Mouse (Mus musculus): ENCODE data around the gene Acad9.

Gene Acad9

DNA sequence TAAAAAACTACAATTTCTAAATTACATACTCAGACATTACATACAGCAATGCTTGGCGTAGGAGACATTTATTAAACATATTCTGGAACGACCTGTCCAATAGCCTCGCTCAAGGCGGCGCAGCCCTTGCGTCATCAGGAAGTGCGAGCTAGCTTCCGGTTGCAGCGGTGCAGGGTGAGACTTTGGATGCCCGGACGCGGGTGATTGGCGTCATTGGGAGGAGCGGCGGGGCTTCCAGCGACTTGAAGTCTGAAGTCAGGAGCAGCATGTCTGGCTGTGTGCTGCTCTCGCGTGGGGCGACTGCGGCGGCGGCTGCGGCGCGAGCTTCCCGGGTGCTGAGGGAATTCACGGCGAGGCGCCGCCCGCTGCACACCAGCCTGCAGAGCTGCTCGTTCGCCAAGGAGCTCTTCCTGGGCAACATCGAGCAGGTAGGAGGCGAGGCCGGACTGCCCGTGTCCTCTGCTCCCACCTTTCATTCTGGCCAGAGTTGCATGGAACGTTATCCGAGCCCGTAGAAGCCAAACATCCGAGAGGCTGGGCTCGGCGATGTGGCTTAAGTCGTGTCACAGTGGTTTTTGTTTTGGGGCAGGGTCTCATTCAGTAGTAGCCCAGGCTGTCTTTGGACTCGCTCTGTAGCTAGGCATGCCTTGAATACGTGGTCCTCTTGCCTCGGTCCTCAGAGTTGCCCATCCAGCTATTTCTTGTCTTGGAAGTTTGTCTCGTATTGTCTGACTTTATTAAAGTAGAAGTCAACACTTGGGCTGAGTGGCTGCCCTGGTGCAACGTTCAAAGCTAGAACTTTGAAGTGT is at the start of gene Acad9:
Acad9 (plus strand) TSS at position 137 of the 809 bp plus-strand sequence.
- DNase-seq, result peak; percentile 94

DNA sequence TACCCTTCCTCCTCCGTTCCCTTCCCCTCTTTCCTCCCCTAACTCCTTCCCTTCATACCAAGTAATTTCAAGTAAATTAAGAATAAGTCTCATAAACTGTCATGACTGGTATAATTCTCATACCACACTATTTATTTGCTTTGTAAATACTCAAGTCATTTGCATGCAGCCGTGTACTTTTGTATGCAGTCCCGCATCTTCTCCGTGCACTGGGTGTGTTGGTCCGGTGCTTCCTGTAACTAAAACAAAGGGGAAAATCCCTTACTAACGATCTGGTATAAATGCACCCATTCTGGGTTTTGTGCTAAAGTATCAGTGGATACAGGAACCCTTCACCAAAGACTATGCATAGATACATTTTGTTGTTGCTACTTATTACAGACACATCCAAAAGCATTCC is 40.0 kb upstream of the Acad9 start:
- no peak for DNase-seq

GRCm38 (mm10) chr3:36029993-36030392 is 35.8 kb upstream of the Acad9 start:
- no peak for DNase-seq

- DNase-seq, result no peak
Measured at GRCm38 (mm10) chr3:36031740-36032510, 33.9 kb upstream of the Acad9 start.

DNA sequence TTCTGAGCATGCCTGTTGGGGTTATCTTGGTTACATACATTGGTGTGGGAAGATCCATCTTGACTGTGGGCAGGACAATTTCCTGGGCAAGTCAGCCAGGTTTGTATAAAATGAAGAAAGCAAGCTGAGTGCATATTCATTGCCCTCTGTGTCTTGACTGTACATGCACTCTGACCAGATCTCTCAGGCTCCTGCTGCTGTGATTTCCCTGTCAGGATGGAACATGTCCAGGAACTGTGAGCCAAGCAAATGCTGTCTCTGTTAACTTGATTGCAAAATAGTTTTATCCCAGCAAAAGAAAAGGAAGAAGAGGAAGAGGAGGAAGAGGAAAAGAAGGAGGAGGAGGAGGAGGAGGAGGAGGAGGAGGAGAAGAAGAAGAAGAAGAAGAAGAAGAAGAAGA is 21.3 kb upstream of the Acad9 start:
- no peak for DNase-seq

GRCm38 (mm10) chr3:36045086-36045485 is 20.7 kb upstream of the Acad9 start:
- DNase-seq, result no peak

GRCm38 (mm10) chr3:36049106-36049505 is 16.7 kb upstream of the Acad9 start:
- no peak for DNase-seq

- DNase-seq, result no peak
Measured at GRCm38 (mm10) chr3:36053447-36053846, 12.3 kb upstream of the Acad9 start, which contains the start of gene Ccdc144b. Gene Ccdc144b, minus strand, starts transcription at chr3:36053547.

DNA sequence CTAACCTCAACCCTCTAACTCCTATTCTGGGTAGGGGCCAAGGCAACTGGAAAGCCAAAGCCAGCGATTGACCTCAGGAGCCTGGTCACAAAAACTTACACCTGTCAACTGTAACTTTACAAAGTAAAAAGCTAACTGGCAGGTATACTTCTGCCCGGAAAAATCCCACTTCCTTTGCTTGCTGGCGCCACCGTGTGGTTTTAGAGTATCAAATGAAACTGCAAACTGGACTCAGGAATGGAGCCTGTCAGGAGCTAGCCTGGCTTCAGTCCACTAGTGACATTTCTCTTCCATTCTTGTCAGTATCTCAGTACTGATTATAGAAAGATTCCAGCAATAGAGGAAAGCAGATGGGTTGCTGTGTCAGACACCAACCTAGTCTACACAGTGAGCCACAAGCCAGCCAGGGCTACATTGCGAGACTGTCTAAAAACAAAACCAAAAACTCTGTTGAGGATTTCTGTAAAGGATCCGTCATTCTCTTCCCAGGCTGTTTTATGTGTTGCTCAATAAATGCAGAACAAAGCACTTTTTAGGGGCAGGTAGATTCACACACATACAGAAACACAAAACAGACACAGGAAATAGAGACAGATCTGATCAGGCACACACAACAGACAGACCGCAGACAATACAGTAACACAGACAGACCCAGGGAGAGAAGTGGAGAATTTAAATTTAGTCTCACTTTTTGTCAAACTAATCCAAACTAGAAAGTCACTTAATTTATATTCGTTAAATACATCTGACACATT is 5.5 kb upstream of the Acad9 start:
- DNase-seq, result peak; percentile 80

- no peak for DNase-seq
Measured at GRCm38 (mm10) chr3:36064592-36065061, 1.2 kb upstream of the Acad9 start.

GRCm38 (mm10) chr3:36065166-36065565 is 613 bp upstream of the Acad9 start:
- DNase-seq, result no peak

DNA sequence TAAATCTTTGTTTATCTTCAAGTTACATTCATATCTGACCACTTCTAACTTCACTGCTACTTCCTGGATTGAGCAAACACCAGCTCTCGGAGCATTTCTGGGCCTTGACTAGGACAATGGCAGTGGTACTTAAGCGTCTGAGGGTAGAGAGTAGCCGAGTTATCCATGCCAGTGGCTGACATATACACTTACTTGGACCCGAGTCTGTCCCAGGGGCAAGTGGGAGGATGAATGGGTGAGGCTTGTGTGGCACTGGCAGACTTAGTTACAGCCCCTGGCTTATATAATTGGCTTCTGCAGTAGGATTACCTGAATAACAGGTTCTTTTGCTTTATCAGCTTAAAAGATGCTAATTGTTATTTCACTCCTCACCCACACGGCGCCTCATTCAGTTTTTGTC is 2.0 kb downstream of the Acad9 start:
- DNase-seq, result no peak

GRCm38 (mm10) chr3:36070436-36070835 is 4.7 kb downstream of the Acad9 start:
- no peak for DNase-seq

DNA sequence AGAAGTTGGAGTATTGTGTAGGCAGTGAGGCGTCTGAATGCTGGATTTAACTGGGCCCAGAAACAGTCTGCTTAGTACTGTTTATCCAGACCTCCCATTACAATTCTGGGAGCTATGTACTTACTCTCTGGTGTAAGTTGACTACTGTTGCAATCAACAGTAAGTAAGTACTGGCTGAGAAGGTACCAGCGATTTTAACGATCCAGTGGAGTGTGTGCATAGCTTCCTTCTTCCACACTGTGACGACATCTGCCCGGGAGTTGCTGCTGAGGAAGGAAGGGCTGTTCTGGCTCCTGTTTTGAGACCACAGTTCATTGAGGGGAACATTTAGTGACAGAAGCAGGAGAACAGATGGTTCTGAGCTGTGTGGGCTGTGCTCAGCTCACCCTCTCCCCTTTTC is 5.3 kb downstream of the Acad9 start:
- DNase-seq, result no peak

- no peak for DNase-seq
Measured at GRCm38 (mm10) chr3:36074231-36074630, 8.5 kb downstream of the Acad9 start.

- DNase-seq, result no peak
Measured at GRCm38 (mm10) chr3:36075466-36075865, 9.7 kb downstream of the Acad9 start.

DNA sequence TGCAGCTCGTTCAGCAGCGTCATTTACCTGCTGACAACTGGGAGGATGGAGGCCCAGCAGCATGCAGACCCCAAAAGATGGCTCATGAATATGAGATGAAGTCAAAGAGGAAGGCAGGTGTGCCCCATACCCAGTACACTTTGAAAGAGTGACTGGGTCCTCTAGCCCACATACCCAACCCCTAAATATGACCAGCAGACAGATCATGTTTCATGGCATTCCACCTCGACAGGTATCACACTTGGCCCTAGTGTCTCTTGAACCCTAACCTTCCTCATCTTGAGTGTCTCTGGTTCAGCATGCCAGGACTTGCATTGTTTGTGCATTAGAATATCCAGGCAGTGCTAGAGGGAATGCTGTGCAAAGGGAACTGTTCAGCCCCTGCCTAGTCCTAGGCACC is 11.6 kb downstream of the Acad9 start:
- no peak for DNase-seq

DNA sequence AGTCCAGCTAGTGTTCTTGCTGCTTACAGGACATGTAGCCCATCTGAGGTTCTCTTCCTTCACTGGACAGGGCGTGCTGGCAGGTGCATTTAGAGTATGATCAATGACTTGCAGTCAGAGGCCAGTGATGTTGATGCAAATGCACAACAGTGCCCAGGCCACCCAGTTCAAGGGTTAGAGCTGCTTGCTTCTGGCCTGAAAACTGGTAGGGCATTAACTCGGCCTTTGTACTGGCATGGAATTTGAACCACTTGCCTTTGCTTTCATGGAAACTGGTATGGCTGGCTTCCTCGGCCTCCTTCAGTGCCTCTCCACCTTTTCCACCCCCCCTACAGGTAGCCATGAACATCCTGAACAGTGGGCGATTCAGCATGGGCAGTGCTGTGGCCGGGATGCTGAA is 14.1 kb downstream of the Acad9 start:
- peak; percentile 62 for DNase-seq

GRCm38 (mm10) chr3:36080741-36081140 is 15.0 kb downstream of the Acad9 start:
- no peak for DNase-seq

DNA sequence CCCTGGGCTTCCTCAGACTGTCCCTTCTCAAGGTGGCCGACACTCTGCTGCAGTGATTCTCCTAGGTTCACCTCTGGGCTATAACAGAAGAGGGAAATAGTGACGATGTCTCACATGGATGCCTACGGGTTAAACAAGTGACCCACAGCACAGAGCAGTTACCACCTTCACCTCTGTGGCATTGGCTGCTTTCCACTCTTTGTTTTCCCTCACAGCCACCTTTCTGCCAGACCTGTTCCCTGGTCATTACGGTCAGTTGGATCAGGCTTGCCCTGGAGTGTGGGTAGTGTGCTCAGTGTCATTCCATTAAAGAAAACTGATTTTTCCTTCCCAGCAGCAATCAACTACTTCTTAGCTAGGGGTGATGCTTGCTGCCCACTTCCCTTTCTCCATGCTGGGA is 17.1 kb downstream of the Acad9 start:
- DNase-seq, result no peak

DNA sequence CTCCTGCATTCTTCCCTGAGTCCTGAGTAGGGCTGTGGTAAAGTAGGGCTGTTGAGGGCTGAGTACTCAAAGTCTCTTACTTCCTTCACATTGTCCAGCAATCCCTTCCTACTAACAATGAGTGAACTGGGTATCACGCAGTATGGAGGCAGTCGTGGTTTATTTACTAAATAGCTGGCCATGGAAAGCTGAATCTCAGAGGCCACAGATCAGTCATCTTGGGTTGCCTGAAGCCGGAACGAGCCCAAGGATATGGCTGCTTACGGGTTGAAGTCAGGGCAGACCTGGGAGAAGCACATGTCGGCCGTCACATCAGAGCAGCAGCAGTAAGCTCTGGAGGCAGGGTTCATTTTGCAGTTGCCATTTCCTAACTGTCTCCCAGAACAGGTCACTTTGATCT is 17.6 kb downstream of the Acad9 start:
- no peak for DNase-seq

- DNase-seq, result no peak
Measured at GRCm38 (mm10) chr3:36085394-36085793, 19.6 kb downstream of the Acad9 start.

DNA sequence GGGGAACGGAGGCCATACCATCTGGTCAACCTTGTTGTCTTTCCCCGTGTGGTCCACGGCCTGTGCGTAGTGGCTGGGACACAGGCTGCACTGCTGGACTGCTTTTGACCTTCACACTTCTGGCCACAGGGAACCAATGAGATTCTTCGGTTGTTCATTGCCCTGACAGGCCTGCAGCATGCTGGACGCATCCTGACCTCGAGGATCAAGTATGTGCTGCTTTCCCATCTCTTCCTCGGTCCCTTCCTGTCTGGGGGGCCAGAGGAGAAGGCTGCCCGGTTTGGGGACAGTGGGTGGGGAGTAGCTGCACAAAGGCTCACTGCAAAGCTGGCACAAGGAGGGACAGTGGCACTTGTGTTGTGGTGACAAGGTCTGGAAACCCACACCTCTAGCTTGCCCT is 21.8 kb downstream of the Acad9 start:
- DNase-seq, result no peak

All from kidney, adult 18-20 months (tissue).